Mouse (Mus musculus): ENCODE data around the gene Eras. TPM values are rescaled to one million over a fixed set of nuclear protein-coding genes. Genes with fewer than 3 reads are reported as not detected.

The Eras gene
- total and polyA plus RNA-seq, 3 experiments: not detected

GRCm38 (mm10) chrX:7898880-7899874 is 29.2 kb downstream of the Eras start, which contains the start of the genes Pqbp1 and Timm17b (continued):
- TF ChIP-seq SMC3 (IDR thresholded peaks at IDR 0.05; ENCODE audit: low read depth, low read length) (no peak), ZMIZ1 (IDR thresholded peaks at IDR 0.05; ENCODE audit: low read depth, low read length) (peak; percentile 84), E2F4 (IDR thresholded peaks at IDR 0.05; ENCODE audit: borderline replicate concordance, low read depth, low read length) (peak; percentile 60; the same call in 1 of the 2 replicates), TCF12 (IDR thresholded peaks at IDR 0.05; ENCODE audit: low read depth, low read length) (no peak; the same call in 1 of the 2 replicates), MXI1 (IDR thresholded peaks at IDR 0.05; ENCODE audit: low read depth, low read length) (peak; percentile 89), NRF1 (IDR thresholded peaks at IDR 0.05; ENCODE audit: insufficient read depth, low read depth, low read length, poor library complexity, severe bottlenecking) (peak; percentile 64), ELF1 (IDR thresholded peaks at IDR 0.05; ENCODE audit: low read depth, low read length) (peak; percentile 34; the same call in 1 of the 2 replicates), TBP (IDR thresholded peaks at IDR 0.05; ENCODE audit: low read depth, low read length) (peak; percentile 80), MAX (IDR thresholded peaks at IDR 0.05; ENCODE audit: low read length) (peak; percentile 62; the same call in 1 of the 2 replicates), CHD1 (IDR thresholded peaks at IDR 0.05; ENCODE audit: low read depth, low read length) (peak; percentile 100), POLR2A (IDR thresholded peaks at IDR 0.05; ENCODE audit: control insufficient read depth in 1 of 2, insufficient read depth in 1 of 2, low read depth in 1 of 2, low read length in 2 of 2, poor library complexity in 1 of 2) (peak in 1 of 2 experiments; percentile 72; a peak in 3 of 4 replicates), GABPA (IDR thresholded peaks at IDR 0.05; ENCODE audit: low read depth, low read length) (no peak), SIN3A (IDR thresholded peaks at IDR 0.05; ENCODE audit: low read length) (peak; percentile 78), MYC (IDR thresholded peaks at IDR 0.05; ENCODE audit: low read depth, low read length) (peak; percentile 85), CHD2 (IDR thresholded peaks at IDR 0.05; ENCODE audit: low read length) (no peak), MAZ (IDR thresholded peaks at IDR 0.05; ENCODE audit: low read depth, low read length) (peak; percentile 91; the same call in 1 of the 2 replicates), ETS1 (IDR thresholded peaks at IDR 0.05; ENCODE audit: low read depth, low read length) (no peak), KAT2A (conservative IDR thresholded peaks at IDR 0.05; ENCODE audit: low read depth, low read length) (peak; percentile 31; the same call in 1 of the 2 replicates), BHLHE40 (IDR thresholded peaks at IDR 0.05; ENCODE audit: borderline replicate concordance, low read depth, low read length) (no peak), POLR2AphosphoS2 (IDR thresholded peaks at IDR 0.05; ENCODE audit: low read length) (peak; percentile 73; the same call in 1 of the 2 replicates), UBTF (IDR thresholded peaks at IDR 0.05; ENCODE audit: borderline replicate concordance, insufficient read depth, low read depth, low read length) (no peak), ZC3H11A (IDR thresholded peaks at IDR 0.05; ENCODE audit: low read depth, low read length) (no peak; the same call in 1 of the 2 replicates)

Measured in MEL (cell line).